Mouse (Mus musculus): ENCODE measurements around the gene Trp53rka.
A peak's percentile ranks its signal among the peaks of the same experiment; 100 is the strongest.
"Not testable (repeated sequence)": the region's sequence is repeated elsewhere in the genome, so short reads cannot be mapped to it uniquely, and the experiment has no call there.

Trp53rka gene

DNA sequence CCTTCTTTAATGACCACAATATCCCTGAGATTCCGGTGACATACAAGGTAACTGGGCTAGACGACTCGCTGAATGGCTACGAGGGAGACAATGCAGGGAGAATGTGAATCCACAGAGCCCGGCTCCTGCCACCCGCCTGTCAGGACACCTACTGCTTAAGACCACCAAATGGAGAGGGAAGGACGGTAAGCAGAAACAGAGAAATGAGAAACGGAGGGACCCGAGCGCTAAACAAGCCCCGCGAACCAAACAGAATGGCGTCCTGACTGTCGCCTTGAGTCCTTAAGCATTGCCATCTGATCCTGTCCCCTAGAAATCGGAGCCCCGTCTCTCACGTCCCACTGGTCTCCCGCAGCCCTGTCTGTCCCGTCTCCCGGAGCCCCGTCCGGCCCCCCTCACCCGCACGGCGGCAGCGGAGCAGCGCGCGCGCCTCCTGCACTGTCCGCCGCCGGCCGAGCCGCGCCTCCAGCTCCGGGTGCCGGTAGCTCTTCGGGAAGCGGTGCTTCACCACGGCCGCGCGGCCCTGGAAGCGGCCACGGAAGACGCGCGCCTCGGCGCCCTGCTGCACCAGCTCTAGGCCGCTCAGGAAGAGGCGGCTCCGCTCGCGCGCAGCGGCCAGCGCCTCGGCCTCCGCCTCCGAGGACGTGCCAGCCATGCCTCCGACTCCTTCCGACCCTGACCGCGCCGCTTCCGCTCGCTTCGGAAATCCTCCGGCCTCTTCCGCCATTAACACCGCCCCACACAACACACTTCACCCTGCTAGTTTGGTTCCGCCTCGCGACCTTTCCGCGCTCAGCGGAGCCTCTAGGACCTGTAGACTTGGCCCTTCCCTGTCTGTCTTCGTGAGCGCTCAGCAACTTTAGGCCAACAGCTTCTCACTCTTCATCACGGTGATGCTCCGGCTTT is at the start of gene Trp53rka:
Gene Trp53rka (minus strand): TSS at position 677 of the 906 bp plus-strand sequence.
- peak; percentile 39 for DNase-seq (ENCODE audit: extremely low spot score, low read depth, low spot score)

DNA sequence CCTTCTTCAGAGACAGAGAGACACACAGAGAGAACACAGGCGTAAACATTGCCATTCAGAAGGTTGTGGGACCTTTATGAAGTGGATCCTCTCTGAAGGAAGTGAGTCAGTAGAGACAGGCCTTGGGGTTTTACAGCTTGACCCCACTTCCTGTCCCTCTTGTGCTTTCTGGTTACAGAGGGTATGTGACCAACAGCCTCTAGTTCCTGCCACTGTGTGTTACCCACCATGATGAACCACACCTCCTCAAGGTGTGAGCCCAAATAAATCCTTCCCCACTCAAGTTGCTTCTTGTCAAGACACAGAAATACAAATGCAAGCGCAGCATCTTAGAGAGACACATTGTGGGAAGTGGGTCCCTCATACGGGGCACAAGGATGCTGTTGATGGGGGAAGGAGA is 47.9 kb upstream of the Trp53rka start:
- DNase-seq (ENCODE audit: extremely low spot score, low read depth, low spot score), result no peak

DNA sequence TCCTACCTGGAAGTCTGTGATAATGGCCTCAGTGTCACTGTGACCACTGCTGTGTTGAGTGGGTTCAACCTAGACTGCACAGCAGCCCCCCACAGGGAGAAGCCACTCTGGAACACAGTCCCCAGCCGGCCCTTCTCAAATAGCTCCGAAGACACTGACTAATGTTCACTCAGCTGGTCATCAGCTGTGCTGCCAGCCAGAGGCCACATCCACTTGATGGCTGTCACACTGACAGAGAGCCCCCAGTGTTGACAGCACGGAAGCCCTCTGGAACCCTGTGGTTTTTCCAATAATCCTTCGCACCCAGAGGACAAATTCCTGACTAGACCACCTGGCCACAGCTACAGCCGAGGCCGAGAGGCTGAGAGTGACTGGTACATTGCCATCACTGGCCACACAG is 40.7 kb upstream of the Trp53rka start:
- DNase-seq (ENCODE audit: extremely low spot score, low read depth, low spot score), result no peak

DNA sequence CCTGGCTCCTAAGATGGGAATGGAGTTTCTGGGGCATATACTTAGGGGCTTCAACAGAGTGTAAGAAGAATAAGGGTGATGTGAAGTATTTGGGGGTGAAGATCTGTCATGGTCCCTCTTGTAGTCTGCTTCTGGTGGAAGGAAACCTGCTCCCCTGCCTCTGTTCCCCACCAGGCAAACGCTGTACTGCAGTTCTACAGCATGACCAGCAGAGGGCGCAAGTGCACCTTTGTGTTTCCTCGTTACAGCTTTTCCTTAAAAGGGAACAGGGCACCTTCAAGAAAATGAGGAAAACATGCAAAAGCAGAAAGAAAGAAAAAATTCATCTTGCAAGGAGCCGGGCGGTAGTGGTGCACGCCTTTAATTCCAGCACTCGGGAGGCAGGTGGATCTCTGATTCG is 36.0 kb upstream of the Trp53rka start:
- peak; percentile 60 for DNase-seq (ENCODE audit: extremely low spot score, low read depth, low spot score)

DNA sequence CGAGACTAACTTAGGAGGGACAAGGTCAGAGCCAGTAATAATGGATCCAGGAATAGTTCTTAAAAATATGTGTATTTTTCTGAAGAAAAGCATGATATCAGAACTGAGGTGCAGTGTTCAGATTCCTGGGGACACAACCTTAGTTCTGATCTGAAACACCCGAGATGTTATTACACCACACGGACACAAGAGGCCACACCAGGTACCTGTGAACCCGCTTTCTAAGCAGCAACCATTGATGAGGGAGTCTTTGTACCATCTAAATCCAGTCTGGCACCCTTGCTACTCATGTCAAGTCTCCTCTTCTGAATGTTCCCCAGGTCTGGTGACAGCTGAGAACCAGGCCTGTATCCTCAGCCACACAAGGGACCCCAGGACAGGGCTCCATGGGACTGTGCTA is 32.5 kb upstream of the Trp53rka start:
- no peak for DNase-seq (ENCODE audit: extremely low spot score, low read depth, low spot score)

DNA sequence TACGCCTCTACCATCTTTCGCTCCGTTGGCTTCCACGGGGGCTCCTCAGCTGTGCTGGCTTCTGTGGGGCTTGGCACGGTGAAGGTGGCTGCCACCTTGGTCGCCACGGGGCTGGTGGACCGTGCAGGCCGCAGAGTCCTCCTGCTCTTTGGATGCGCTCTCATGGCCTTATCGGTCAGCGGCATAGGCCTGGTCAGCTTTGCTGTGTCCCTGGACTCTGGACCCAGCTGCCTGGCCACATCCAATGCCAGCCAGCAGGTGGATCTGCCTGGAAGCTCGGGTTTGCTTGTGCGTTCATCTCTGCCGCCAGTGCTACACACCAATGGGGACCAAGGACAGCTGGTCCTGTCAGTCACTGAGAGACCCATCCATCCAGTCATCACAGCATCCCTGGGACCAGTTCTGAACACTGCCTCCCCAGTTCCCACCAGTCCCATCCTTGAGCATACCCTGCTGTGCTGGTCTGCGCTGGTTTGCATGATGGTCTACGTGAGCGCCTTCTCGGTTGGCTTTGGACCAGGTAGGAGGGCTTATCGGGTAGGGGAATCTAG is 22.1 kb upstream of the Trp53rka start:
- DNase-seq (ENCODE audit: extremely low spot score, low read depth, low spot score), result no peak

DNA sequence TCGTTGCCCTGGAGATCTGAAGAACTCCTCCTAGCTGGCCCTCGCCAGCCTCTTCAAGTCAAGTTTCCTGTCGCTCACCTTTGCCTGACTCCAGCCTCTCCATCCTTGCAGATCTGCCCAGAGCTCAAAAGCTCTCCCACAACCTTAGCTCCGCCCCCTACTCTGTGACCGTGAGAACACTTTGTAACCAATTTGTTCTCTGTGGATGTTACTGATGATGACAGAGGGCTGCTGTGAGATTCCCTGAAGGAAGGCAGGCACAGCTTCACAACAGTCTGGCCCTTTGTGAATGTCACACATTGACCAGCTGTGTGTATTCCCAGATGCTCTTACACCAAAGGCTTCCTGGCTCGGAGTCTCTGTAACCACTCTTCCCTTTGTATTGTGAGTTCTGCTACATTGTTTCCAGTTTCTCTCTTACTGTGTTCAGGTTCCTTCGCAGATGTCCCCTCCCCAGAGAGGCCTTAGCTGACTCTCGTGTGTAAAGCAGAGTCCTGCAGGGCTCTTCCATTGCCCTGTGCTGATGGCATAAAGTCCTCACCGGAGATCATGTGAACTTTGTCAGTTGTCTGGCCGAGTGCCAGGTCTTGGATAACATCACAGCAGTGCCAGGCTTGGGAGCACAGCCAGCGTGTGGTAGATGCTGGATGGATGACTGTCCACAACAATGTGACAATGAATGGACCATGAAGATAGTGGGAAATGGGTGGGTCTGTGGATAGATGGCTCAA is 19.9 kb upstream of the Trp53rka start:
- no peak for DNase-seq (ENCODE audit: extremely low spot score, low read depth, low spot score)

DNA sequence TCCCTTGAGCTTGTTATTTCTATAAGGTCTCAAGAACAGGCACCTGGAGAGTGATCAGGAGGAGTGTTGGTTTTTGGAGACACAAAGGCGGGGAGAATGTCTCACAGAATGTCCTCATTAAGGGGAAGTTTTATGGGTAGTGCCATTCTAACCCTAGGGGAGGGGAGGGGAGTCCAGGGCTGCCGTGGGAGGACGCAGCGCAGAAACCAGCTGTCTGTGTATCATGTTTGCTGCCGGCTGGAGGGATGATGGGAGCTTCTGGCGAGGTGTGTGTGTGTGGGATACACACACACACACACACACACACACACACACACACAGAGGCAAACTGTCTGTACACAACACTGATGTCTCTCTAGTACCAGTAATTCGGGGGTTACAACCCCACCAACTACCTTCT is 19.3 kb upstream of the Trp53rka start:
- no peak for DNase-seq (ENCODE audit: extremely low spot score, low read depth, low spot score)

DNA sequence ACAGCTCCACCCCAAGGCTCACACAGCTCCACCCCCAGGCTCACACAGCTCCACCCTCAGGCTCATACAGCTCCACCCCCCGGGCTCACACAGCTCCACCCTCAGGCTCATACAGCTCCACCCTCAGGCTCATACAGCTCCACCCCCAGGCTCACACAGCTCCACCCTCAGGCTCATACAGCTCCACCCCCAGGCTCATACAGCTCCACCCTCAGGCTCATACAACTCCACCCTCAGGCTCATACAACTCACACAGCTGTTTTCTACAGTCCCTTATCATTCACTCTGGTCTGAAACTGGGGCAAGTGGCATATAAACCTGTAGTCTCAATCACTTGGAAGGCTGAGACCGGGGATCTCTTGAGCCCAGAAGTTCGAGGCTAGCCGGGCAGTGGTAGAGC is 18.4 kb upstream of the Trp53rka start:
- not testable (repeated sequence) for DNase-seq (ENCODE audit: extremely low spot score, low read depth, low spot score)

DNA sequence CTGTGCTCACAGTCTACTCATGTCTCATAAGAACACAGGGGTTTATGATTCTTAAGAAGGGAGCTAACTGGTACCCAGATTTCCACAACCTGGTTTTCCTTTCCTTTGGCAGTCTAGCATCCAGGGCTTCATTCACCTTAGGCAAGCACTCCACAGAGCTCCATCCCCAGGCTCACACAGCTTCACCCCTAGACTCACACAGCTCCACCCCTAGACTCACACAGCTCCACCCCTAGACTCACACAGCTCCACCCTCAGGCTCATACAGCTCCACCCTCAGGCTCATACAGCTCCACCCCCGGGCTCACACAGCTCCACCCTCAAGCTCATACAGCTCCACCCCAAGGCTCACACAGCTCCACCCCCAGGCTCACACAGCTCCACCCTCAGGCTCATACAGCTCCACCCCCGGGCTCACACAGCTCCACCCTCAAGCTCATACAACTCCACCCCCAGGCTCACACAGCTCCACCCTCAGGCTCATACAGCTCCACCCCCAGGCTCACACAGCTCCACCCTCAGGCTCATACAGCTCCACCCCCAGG is 17.9 kb upstream of the Trp53rka start:
- DNase-seq (ENCODE audit: extremely low spot score, low read depth, low spot score), result not testable (repeated sequence)

DNA sequence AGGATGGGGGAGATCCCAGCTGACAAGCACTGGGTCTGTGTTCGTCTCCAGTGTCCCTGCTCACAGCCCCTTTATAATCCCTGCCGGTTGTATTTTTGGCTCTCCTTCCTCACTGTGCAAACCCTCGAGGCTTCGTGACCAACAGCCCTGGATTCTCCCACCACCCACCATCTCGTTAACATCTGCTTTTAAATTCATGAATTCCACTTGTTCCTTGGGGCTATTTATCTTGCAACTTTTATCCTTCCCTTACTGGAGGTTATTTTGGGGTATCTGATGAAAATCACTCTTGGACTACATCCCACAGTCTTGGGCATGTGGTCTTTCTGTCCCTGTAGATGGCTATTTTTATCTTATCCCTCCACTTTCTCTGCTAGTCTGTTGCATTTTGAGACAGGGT is 17.3 kb upstream of the Trp53rka start:
- DNase-seq (ENCODE audit: extremely low spot score, low read depth, low spot score), result no peak

DNA sequence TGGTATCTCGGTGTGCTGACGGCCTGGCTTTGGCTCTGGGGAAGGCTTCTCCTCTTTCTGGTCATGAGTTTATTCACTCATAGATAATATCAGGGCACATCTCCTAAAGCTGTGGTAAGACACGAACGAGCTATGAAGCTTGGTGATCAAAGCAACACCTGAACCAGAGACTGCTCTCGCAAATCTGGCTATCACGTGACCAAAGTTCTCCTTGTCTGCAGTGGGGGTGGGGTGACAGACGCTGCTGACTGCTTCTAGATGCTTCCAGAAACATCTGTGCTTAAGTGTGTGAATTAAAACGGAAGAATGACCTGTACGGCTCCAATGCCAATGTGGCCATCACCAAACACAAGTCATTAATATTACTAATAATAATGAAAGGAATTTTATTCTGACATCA is 16.6 kb upstream of the Trp53rka start:
- DNase-seq (ENCODE audit: extremely low spot score, low read depth, low spot score), result no peak

DNA sequence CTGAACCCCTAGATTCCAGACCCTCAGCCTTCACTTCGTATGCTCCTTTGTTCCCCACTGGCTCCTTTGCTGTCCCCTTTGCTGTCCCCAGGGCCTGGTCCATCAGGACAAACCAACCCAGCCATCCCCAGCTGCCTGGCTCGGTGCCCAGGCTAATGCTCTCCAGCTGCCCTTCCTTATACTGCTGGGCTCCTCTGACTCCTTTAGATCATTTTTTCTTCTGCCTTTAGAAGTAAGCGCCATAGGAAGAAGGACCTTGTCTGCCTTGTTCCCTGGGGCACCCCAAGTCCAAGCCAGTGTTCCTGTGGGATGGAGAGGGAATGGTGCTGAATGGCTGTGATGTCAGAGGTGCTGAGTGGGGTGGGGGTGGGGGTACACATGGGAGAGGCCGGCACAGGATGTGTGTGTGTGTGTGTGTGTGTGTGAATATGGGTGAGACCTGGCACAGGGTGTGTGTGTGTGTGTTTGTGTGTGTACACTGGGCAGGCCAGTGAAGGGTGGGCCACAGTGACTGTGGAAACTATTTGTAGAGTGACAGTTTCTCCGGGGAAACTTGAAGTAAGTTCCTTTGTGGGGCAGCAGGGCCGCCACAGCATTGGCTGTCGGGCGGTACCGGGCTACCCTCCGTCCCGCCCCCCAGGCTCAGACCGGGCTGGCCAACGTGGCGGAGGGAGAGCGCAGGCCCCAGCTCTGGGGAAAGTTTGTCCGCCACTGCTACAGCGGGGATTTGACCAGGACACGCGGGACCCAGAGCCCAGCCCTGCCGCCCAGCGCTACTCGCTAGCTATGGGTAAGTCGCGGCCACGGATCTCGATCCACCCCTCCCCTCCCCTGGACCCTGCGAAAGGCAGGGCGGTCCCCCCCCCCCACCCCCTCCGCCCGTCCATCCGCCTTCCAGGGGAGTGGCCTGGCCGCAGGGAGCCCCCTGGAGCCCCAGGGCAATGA is 10.4 kb upstream of the Trp53rka start, which contains the start of gene Slc2a10:
Gene Slc2a10 (plus strand): TSS at position 529 of the 945 bp plus-strand sequence.
- no peak for DNase-seq (ENCODE audit: extremely low spot score, low read depth, low spot score)

DNA sequence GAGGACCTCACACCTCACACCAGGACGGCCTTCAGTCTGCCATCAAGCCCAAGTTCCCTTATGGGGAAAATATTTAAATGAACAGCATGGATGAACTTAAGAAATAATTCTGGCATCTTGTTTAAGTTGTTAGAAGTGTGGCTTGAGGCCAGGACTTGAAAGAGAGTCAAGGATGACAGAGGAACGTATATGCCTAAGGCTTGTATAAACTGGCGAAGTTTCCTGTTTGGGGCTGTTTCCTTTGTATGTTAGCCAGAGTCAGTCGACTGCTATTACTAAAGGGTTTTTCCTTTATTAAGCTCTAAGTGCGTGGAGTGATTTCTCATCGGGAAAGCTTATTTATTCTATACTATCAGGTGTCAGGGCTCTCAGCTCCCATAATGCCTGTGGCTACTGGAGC is 5.7 kb upstream of the Trp53rka start:
- no peak for DNase-seq (ENCODE audit: extremely low spot score, low read depth, low spot score)

DNA sequence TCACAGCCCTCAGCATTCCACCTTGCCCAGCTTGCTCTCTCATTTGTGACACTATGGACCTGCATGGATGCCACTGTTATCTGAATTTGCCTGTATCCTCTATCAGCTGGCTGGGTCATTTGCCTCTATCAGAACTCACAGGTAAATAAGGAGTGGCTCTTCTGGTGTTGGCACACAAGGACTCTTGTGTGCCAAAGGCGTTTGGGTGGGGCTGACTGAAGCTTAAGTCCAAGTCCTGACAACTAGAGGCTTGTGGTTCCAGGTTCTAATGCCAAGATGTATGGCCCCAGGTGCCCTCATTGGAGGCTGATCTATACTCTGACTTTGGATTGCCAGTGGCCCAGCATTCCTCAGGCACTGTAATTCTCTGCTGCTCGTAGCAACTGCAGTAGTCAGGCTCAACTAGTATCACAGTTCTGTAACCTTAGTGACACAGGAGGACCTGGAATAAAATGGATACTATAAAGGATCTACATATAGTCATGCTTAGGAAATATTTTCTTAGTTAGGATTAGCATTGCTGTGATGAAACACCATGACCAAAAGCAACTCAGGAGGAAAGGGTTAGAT is 4.7 kb upstream of the Trp53rka start:
- DNase-seq (ENCODE audit: extremely low spot score, low read depth, low spot score), result no peak

DNA sequence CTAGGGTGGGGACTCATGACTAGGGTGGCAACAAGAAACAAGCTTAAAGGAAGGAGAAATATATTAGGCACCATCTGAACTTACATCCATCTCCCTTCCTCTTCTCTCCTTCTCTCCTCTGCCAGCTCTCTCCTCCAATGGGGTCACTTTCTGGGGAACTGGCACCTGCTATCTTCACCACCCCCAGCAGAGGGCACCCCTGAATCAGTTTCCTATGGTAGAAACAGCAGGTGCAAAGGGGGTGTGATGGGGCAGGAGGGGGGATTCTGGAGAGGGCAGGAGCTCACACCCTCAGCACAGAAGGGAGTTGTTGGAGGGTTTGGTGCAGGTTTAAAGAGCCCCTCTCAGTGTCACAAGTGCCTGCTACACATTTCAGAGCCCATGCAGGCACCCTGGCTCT is 3.1 kb upstream of the Trp53rka start:
- no peak for DNase-seq (ENCODE audit: extremely low spot score, low read depth, low spot score)

DNA sequence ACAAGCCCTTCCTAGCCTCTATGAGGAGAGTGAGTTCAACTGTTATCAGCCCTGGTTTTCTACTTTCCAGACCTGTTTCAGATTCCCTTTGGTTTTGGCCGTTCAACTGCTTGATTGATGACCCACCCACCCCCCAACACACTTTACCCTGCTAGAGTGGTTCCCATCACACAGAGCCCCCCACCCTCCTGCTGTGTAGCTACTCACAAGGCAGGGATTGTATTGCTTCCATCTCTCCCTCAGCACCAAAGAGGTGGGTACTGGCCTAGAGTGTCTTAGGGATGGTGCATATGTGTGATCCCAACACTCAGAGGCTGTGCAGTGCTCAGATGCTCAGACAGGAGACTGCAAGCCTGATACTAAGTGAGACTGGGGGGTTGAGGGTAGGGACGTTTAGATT is 1.4 kb upstream of the Trp53rka start:
- DNase-seq (ENCODE audit: extremely low spot score, low read depth, low spot score), result no peak

DNA sequence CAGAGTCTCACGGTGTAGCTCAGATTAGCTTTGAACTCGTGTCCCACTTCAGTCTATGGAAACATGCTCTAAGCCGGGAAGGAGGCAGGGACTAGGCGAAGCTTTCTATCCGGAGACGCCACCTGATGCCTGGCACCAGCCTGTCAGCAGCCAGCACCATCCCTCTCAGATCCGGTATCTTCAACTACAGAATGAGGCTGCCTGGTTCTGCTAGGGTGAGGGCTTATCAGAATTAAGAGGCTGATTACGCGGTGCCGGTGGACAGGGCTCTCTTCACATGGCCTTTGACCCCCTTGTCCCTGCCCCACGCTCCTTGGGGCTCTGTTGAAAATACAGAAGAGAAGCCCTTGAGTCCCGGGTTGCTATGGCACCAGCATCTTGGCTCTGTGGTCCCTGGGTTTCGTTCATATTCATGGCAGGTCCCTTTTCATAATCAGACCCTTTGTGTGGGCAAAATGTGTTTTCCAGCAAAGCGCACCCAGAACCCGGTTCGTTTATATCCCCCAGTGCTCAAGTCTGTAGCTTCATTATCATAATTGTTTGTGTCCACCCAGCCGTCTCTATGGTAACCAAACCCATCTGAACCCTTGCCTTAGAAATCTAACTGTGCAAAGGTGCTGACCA is 575 bp upstream of the Trp53rka start:
- no peak for DNase-seq (ENCODE audit: extremely low spot score, low read depth, low spot score)

DNA sequence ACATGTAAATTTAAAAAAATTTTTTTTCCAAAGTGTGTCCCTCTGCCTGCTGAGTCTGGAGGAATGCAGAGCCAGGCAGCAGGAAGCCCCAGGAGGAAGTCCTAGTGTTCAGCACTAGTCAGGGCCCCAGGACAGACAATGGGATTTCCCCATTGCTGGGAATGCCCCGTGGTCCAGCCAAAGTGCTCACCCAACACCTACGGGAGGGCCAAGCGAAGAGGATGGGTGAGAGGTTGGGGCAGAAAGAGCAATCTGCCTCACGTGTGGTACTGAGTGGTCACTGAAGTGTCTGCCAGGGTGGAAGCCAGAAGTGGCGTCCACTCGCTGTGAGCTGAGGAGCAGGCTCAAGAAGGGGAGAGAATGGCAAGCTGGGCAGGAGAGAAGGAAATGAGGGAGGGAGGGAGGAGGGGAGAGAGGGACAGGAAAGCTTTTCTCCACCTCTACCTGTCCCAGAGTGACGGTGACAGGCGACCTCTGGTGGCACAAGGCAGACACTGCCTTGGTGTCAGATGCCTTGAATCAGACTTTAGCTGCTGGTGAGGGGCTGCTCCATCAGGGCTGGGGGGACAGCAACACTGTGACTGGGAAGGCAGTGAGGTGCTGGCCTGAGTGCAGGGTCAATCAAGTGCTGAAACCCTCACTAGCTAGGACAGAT is 6.1 kb downstream of the Trp53rka start:
- peak; percentile 35 for DNase-seq (ENCODE audit: extremely low spot score, low read depth, low spot score)
